Mouse (Mus musculus) right cerebral cortex, adult 2 months (tissue): ENCODE results near the gene Ceacam19.
A peak's percentile ranks its signal among the peaks of the same experiment; 100 is the strongest.
"Not testable (repeated sequence)": the region's sequence is repeated elsewhere in the genome, so short reads cannot be mapped to it uniquely, and the experiment has no call there.

Source experiments
- DNase-seq, 2 experiments: peaks; one replicate each; pipeline ENCODE4 v3.0.0; 2021 to 2022; ENCODE audit warnings: low spot score in 2 of 2

Gene Ceacam19

GRCm38 (mm10) chr7:19887849-19888248 is at the start of gene Ceacam19:
Gene Ceacam19, minus strand, starts transcription at chr7:19887965.
- DNase-seq = no peak

DNA sequence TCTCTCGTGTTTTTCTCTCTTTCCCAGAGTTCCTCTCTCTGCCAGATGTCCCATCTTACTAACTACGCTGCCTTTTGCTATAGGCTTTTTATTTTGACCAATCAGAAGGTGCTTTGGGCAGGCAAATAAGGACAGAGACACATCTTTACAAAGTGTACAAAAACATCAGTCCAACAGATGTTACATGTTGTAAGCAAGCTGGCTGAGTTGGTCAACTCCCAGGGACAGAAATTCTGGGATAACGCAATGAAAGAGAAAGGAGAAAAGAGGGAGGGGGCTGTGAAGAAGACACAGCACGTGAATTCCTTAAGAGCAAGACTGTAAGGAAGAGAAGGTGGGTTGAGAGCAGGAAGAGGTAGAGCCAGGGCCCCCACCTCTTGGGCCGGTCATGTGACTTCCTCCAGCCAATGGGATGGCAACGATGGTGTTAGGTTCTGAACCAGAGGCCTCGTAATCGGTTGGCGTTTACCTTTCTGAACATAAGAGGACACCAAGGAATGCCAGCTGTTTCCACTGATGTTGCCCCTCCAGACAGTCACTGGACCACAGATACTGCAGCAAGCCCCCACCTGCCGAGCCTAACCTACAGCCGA is 49.6 kb upstream of the Ceacam19 start:
- no peak for DNase-seq

GRCm38 (mm10) chr7:19935961-19936360 is 48.2 kb upstream of the Ceacam19 start:
- no peak for DNase-seq

DNA sequence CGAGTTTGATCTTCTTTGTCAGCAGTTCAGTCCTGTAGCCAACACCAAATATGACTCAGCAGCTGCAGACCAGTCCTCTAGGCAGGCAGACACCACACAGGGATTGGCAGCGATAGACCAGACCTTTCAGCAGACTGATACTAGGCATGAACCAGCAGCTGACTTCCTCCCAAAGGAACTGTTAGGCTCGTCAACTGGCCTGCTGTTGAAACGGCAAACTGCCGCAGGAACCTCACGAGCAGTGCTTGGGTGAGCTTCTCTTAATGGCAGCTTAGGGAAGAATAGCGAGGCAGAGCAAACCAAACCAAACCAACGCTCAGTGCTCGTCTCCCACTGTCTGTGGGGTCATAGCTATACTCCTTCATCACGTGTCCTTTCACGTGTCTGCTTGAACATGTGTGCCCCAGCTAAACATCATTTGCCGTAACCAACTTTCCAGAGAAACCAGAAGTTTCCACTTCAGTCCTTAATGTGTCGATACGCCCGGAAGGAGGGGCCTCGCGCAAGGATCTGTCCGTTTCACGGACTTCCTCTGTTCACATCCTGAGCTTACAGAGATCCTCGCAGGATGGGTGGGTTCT is 47.5 kb upstream of the Ceacam19 start:
- no peak for DNase-seq

DNA sequence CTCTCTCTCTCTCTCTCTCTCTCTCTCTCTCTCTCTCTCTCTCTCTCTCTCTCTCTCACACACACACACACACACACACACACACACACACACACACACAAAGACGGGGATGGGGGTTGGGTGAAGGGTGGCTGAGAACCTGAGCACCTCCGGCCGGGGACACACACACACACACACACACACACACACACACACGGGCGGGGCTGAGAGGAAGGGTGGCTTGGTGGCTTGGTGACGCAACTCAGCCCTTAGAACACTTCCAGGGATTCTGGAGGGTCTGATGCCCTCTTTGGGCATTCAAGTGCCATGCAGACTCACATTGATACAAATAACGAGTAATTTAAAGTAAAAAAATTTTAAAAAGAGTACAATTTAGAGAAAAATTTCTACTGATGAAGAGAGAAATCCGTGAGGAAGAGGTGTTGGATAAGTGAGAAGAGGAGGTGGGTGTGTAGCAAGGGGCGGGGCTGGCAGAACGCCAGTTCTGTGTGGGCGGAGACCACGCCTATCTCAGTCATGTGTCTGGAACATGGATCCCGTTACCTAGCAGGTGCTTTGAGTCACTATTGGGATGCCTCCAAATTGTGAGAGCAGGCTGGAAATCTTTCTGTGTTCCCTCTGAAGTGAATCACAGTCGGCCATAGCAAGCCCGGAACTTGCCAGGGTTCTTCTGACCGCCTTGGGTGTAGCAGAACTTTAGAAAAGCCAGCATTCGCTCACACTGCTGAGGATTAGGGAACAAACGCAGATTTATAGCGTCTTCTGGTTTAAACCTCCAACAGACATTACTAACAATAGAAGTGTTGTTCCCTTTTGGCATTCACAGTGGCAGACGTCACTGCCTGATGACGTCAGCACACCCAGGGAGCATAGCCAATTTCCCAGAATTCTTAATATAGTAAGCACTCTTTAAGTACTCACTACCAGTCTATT is 45.4 kb upstream of the Ceacam19 start:
- peak; percentile 82 to 85 for DNase-seq

GRCm38 (mm10) chr7:19932133-19932876 is 44.5 kb upstream of the Ceacam19 start:
- DNase-seq = no peak

GRCm38 (mm10) chr7:19930481-19930880 is 42.7 kb upstream of the Ceacam19 start:
- not testable (repeated sequence) for DNase-seq

DNA sequence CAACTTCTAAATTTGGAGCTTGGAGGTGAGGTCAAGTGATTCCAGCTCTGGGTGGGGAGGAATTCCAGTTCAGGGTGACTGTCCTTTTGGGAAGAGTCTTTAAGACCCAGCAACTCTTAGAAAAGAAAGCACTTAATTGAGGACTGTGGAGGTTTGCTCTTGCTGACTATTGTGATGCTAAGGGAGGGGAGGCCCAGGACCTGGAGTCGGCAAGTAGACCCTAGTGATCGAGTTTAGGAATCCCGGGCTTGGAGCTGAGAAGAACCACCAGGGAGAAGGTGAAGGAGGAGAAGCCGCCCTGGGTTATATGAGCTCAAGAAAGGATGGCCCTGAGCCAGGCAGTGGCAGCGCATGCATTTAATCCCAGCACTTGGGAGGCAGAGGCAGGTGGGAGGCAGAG is 40.7 kb upstream of the Ceacam19 start:
- DNase-seq = no peak

- DNase-seq = no peak
Observed at GRCm38 (mm10) chr7:19926849-19927480, 39.2 kb upstream of the Ceacam19 start.

DNA sequence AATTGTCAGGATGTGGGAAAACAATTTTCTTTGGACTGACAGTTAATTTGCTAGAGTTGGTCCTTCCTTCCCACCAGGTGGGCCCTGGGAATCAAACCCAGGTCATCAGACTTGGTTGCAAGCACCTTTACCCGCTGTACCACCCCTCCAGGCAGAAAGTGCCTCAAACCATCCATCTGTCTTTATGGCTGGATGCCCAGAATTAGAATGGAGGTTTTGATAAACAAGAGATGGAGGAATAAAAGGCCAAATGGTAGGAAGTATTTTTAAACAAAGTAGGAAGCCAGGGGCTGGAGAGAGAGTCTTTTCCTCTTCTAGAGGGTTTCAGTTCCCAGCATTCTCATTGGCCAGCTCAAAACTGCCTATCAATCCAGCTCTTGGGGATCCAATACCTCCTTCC is 37.6 kb upstream of the Ceacam19 start:
- no peak for DNase-seq

DNA sequence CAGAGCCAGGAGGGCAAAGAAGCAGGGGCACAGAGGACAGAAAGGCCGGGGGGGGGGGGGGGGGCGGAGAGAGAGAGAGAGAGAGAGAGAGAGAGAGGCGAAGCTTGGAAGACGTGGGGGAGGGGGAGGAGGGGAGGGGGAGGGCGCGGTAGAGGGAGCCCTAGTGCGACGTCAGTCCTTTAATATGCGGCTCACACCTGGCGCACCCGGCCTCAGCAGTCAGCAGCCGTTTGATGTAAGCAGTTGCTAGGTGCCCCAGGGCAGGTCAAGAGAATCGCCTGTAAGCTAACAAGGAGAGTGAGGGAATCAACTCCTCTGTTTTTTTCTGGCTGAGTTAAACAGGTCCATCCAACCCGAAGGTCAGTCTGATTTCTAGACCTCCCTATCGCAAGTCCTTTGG is 36.0 kb upstream of the Ceacam19 start:
- no peak for DNase-seq

- no peak for DNase-seq
Observed at GRCm38 (mm10) chr7:19923354-19923753, 35.6 kb upstream of the Ceacam19 start.

GRCm38 (mm10) chr7:19920506-19921261 is 32.9 kb upstream of the Ceacam19 start, which contains the start of gene Pvr:
Gene Pvr, minus strand, starts transcription at chr7:19921160.
- peak; percentile 76 to 80 for DNase-seq

DNA sequence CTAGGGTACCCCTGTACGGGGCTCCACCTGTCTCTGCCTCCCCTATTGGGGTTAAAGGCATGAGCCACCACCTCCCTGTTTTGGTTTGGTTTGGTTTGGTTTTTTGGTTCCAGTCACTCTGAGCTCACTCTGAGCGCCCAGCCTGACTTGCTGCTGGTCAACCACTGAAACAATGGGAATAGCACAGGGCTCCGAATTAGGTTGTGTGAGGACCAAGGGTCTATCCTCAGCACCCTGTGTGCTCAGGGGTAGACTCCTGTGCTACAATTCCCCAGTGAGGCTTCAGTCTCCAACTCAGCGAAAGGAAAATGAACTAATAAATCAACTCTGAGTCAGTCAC is 32.4 kb upstream of the Ceacam19 start:
- DNase-seq = no peak

DNA sequence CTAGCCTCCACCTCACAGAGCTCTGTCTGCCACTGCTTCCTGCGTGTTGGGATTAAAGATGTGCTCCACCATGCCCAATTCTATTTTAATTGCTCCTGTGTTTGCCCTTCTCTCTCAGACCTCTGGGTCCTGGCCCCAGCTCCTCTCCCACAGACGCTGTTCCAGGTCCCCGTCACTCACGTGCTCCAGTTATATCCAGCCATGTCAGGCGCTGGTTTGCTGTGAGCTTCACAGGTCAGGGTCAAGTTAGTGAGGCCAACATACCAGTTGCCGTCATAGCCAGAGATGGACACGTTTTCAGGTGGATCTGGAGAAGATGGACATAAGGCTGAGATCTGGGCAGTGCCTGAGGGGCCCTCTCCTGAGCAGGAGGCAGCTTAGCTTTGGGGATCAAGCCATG is 26.8 kb upstream of the Ceacam19 start:
- DNase-seq = no peak

DNA sequence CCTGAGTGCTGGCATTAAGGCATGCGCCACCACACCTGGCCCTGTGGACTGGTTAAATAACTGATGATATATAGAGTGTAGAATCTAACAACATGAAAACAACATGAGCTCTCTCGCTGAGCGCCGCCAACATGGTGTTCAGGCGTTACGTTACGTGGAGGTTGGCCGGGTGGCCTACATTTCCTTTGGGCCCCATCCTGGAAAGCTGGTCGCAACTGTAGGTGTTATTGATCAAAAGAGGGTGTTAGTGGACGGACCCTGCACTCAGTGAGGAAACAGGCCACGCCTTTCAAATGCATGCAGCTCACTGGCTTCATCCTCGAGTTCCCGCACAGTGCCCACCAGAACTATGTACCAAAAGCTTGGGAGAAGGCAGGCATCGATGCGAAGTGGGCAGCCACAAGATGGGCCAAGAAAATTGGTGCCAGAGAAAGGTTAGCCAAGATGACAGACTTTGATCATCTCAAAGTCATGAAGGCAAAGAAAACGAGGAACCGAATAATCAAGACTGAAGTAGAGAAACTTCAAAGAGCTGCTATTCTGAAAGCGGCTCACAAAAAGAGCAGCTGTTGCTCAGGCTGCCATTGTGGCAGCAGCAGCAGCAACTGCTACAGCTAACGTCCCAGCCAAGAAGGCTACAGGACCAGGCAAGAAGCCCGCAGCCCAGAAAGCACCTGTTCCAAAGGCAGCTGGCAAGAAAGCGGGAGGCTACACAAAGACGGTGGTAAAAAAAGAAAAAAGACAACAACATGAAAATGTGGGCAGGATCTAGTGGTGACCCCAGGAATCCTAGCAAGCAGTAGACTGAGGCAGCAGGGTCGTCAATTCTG is 24.1 kb upstream of the Ceacam19 start:
- no peak for DNase-seq

GRCm38 (mm10) chr7:19911292-19911658 is 23.5 kb upstream of the Ceacam19 start:
- DNase-seq = no peak

DNA sequence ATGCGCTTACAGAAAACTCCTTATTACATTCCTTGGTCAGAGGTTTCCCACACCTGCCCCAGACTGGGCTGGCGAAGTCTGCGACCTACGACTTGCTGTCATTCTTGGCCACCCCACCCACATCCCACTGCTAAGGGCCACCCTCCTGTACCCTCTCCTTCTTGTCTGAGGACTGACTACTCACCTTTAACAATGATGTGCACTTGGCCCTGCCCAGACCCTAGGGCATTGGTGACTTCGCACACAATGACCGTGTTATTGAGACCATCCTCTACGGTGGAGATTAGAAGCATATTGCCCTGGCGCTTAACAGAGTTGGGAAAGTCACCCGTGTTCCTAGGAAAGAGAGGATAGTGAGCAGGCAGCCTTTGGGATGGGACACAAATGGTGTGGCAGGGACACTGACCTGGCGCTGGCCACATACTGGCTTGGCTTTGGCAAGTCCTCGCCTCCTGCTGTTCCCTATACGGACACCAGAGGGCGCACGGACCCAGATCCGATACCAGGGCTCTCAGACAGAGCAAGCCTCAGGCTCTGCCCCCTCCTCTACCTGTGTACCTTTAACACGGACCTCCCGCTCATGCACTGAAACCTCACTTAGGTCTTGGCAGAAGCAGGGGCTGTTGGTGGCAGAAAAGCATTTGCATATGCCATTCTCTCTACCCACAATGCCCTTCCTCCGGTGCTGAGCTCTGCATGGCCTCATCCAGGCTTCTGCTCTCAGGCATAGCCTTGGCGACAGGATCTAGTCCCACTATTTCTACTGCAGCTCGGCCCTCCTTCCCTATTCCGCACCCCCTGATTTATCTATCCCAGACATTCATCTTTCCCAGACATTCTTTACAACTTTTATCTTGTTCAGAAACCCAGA is 22.9 kb upstream of the Ceacam19 start:
- peak; percentile 83 to 85 for DNase-seq

DNA sequence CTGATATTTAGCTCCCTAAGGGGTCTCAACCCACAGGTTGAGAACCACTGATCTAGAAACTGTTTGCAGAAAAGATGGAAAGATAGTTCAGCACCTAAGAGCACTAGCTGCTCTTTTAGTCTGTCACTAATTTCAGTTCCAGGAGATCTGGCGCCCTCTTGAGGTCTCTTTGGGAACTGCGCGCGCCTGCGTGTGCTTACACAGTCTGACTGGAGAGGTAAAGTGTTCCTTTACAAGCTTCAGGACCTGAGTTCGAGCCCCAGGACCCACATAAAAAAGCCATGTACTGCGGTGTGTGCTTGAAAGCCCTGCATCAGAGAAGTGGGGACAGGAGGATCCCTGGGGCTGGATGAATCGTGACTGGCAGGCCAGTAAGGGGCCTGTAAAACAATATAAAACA is 2.1 kb upstream of the Ceacam19 start:
- DNase-seq = peak; percentile 13 to 31
